Mouse (Mus musculus) CH12F3 (cell line): ENCODE data around the gene Gatd1.
"Not testable (repeated sequence)": the region's sequence is repeated elsewhere in the genome, so short reads cannot be mapped to it uniquely, and the experiment has no call there.

Experiments used
- in situ Hi-C: fragments of 300-500 bp; cut with MboI; formaldehyde crosslinking; loops from 2 replicates; pipeline ENCODE4 v1.14.3; 2020; ENCODE audit warnings: low sequenced_read_pairs

The Gatd1 gene

DNA sequence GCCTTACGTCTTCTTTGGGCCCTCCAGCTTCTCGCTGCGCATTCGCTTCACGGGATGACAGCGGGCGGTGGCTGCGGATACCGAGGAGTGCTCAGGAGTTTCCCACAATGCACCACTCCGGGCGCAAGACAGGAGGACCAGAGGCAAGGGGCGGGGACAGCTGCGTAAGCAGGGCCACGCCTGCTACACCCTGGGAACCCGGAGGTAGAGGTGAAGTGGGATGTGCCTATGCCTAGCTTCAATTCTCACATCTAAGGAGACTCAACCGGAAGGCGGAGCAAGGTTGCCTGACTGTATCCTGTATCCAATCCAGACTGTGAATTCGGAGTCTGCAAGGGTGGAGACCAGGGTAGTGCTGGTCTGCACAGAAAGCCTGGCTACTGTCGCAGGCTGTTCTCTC is 15.4 kb upstream of the Gatd1 start, which contains the start of gene Cend1:
Cend1 (minus strand) TSS at position 182 of the 400 bp plus-strand sequence.
- in situ Hi-C loops, result no loop called here

DNA sequence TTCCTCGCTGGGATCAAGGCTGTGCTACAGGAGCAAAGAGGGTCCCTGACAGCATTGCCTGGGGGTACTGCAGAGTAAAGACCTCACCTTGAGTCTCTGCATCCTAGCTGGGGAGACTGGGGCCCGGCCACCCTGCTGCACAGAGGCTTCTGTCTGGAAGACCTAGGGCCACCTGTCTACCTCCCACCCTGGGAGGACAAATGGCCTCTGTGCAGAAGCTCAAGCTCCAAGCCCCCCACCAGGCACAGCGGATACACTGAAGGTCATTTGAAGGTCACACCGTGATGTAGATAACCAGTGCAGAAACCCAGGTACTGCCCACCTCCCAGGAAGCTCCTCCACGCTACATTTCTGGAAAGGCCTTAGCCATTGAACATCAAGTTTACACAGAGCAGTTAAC is 14.8 kb upstream of the Gatd1 start:
- in situ Hi-C loops, result no loop called here

DNA sequence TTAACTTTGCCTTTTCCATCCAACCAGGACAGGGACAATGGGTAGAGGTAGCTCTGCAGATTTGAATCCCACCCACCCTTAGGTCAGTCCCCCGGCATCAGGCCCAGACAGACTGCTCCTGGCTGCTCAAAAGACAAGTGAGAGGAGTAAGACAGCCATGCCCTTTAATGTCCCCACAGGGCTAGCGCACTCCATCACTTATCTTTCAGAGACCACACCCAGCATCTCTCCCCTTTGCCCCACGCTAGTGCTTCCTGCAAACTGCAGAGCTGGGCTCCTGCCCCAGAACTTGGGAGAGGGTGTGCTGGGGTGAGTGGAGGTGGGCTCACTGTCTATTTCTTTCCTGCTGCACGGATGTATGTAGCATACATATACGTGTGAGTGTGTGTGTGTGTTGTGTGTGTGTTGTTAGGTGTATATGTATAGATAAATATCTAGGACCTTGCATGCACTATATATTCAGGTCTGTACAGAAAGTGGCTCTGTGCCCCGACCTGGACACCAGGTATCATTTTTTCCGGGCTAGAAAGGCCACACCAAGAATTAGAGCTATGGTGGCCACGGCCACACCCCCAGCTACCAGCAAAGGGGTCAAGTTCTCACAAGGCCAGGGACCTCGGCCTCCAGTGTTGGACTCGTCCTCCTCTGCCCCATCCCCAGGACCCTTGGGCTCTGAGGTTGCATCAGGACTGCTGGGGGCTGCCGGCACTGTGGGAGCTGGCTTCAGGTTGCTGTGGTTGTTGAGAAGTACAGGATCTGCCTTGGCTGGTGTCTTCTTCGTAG is 13.2 kb upstream of the Gatd1 start:
- in situ Hi-C loops, result no loop called here

DNA sequence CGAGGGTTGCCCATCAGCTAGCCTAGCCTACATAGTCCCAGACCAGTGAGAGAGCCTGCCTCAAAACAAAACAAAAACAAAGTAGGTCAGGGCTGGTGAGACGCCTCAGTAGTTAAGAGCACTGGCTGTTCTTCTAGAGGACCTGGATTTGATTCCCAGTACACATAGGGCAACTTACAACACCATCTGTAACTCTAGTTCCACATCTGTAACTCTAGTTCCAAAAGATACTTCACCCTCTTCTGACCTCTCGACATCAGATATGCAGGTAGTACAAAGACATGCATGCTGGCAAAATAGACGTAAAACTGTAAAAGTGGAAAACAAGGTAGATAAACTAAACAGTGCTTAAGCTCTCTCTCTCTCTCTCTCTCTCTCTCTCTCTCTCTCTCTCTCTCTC is 9.9 kb upstream of the Gatd1 start:
- in situ Hi-C loops, result no loop called here

DNA sequence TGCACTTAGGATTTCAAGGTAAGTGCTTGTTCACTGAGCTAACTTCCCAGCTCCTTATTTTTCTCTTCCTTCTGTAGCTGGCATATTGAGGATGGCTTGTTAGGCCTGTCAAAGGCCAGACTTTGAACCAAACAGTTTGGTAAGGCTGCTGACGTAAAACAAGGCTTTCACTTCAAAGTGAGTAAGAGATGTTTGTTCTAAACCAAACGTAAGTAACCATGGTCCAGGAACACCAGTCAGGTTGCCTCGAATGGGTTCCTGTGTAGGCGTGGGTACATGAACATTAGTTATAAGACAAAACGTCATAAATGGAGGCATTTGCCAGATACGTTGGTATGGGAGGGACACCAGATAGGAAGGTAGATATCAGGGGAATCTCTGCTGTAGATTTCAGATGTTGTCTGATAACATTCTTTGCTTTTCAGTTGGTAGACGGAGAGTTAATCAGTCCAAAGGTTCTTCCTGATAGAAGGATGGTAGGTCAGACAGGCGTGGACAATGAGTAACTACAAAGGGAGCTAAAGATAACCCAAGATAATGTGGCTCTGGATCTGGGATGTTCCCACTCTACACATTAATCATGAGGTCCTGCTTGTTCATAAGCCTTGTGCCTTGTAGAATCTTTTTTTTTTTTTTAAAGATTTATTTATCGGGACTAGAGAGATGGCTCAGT is 6.2 kb upstream of the Gatd1 start:
- in situ Hi-C loops, result no loop called here

DNA sequence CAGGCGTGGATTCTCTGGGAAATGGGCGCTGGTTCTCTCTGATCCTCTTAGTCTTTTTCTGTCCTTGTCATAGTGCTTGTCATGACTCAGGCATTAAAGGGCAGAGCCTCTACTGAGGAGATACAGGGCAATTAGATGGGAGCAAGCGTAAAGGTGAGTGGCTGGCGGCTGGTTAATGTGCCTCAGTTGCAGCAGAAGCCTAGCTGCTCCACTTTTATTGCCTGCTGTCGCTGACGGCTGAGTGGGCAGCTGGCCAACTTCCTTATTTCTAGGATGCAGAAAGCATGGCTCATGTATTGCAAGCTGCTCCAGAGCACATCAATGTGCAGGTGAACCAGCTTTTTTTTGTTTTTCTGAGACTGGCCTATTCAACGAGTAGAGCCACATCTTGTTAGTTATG is 5.0 kb upstream of the Gatd1 start:
- in situ Hi-C loops, result no loop called here

DNA sequence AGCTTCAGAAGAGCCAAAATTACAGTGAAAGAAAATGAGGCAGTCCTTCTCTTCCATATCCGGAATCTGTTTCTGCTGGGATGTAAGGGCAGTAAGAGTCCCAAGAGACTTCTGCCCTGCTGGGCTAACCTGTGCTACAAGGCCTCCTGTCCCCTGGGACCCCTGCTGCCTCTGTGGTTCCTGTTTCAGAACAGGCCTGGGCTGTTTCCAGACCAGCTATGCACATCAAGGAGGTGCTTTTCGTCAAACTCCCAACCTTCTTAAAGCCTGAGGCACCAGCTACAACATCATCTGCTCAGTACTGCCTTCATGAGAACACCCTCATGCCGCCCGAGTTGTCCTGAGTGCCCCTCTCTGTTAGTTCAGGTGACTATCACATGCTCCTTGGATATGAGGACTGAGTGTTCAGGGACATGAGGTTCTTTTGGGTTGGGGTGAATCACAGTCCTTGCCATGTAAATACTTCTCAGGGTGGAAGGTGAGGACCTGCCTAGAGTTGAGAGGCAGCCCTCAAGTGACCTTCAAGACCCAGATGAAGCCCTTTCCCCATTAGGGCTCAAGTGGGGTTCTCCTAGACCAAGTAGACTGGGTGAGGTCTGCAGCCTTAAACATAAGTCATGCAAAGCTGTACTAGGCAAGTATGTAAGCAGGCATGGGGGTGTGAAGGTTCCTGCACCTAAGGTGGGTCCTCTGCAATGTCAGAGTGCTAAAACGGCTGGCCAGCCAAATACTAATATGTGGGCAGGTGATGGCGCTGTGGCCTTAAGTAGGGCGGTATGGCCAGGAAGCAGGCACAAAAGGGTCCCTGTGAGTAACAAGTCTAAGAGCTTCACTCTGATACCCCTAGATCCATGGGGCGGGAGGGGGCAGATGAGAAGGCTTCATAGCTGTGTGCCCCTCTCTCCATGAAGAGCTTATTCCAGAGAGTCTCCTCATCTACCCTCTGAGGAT is 4.1 kb upstream of the Gatd1 start:
- in situ Hi-C loops, result no loop called here

DNA sequence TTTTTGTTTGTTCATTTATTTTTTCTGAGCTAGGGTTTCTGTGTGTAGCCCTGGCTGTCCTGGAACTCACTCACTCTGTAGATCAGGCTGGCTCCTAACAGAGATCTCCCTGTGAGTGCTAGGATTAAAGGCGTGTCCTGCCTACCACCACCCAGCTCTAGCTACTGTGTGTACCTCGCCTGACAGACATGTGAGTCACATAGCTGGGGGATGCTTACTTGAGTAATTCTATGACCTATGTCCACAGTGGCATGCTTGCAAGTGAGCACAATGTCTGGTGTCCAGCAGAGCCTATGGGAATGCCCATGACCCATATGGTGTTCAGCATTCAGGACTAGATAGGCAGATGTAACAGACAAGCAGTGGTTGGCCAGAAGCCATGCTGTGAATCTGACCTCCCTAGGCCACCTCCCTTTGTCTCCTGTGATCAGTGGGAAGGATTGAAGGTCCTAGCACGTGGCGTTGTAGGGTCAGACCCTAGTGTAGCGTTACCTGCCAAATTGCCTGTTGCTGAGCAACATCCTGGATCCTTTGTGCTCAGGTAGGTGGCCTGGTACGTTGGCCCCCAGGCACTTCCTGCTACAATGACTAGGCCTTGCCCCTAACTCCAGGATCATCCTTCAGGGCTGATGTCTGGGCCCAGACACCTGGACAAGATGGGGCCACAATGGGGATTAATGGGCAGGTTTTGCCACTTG is 2.4 kb upstream of the Gatd1 start:
- in situ Hi-C loops, result no loop called here

DNA sequence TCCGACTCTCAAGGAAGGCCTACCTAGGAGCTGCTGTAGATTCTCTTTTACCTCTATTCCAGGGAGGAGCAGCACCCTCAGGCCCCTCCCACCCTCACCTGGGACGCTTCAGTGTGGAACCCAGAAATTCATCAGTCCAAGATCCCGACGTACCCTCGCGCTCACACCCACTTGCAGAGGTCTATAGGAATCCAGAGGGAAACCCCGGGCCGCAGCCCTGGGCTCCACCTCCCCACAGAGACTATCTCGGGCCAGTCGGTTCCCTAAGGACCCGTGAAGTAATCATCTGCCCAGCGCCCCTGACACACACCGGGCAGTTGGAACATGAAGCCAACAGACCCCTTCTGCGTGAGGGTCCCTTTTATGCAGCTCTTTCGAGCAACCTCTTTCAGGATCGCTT is 605 bp downstream of the Gatd1 start:
- in situ Hi-C loops, result no loop called here

DNA sequence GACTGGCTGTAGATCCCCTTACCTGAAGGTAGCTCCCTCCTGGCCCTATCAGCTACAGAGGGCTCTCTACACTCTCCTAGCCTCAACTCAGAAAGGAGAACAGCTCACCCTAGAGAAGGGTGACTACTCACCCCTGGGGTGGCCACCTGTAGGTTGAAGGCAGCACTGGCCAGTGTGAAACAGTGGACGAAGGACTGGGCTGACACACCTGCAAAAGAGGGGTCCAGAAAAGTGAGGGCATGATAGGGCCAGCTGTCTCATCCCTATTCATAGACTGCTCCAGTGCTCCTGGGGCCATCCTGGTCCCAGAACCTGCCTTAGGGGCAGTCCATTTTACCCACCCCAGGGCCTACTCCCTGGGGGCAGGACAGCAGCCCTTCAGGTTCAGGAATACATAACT is 2.3 kb downstream of the Gatd1 start:
- in situ Hi-C loops, result no loop called here

DNA sequence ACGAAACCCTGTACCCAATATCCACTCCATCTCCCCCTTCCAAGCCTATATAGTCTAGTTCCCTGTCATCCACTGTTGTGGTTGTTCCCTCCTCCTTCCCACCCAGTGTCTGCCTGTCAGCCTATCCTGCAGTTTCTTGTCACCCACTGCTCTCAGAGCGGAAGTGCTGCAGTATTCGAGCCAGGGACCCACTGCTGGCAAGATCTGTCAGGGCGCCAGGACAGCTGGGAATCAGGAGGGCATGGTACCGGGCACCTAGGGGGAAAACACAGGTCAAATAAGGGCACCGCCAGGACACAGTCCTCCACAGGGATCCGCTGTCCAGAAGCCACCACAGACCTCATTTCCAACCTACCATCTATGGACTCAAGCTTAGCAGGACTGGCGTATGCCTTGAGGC is 3.3 kb downstream of the Gatd1 start:
- in situ Hi-C loops, result no loop called here

DNA sequence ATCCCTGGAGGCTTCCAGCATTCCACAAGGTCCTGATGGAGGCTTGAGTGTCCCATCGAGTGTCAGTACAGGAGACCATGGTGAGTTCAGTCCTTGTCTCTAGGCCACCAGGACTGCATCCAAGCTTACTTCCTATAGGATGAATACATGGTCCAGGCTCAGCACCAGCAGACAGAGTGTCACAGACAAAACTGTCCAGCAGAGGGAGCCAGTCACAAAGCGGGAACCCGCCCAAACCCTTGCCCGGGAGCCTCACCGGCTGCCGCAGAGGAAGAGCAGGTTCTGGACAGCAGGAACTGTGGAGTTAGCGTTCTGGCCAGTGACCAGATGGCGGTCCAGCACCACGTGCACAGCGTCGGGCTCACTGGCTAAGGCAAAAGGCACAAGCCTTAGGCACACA is 5.1 kb downstream of the Gatd1 start:
- in situ Hi-C loops, result no loop called here

DNA sequence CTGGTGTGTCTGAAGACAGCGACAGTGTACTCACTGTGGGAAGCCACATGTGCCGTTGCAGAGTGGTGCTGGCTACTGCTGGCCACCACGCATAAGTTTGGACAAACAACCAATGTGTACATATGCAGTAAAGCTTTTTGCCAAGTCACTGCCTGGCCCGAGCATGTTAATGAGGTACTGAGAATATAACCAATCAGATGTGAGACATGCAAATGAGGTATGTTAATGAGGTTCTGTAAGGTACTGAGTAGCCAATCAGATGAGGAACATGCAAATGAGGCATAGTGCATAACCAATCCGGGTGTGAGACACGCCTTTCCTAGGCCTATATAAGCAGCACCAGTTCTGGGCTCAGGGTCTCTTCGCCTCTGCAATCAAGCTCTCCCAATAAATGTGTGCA is 6.3 kb downstream of the Gatd1 start:
- in situ Hi-C loops, result not testable (repeated sequence)

DNA sequence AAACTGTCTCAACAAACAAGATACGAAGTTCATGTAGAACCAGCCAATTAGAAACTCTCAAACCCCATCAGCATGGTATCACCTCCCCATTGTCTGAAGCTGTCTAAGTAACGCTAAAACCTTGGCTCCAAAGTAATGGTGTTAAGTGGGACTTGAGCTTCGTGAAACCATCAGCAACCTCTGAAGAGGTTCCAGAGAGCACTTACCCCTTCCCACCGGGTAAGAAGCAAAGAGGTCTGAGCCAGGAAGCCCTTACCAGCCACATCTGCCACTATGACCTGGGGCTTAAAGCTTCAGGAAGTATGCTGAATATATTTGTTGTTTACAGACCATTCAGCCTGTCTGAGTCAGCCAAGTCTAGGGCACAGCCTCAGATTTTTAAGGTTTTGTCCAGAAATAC is 8.5 kb downstream of the Gatd1 start:
- in situ Hi-C loops, result no loop called here

DNA sequence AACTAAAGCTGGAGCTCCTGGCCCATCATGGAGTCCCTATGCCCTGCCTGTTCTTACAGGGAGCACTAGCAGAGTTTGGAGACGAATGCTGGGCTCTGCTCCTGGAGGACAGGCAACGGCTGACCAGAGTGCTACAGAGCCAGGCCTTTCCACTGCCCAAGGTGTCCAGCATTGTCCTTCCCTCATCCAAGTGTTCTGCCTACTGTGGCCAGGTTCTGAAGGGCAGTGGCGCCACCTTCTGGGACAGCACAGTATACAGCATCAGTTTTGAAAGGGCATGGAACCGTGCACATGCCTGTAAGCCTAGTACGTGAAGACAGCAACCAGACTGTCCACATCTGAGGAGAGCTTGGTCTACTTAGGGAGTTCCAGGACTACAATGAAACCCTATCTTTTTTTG is 10.6 kb downstream of the Gatd1 start:
- in situ Hi-C loops, result no loop called here

DNA sequence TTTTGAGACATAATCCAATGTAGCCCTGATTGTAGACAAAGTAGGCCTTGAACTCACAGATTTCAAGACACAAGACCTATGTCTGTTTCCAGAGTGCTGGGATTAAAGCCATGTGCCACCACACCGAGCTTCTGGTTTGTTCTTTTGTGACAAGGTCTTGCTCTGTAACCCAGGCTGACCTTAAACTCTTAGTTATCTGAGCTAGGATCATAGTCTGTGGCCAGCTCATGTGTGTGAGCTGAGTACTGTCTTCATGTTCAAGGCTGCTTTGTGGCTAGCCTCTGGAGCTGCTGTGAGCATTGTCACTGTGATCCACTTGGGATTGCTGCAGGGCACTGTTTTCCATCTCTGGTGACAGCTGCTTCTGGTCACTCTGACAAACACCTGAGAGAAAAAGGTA is 18.6 kb downstream of the Gatd1 start:
- in situ Hi-C loops, result no loop called here

DNA sequence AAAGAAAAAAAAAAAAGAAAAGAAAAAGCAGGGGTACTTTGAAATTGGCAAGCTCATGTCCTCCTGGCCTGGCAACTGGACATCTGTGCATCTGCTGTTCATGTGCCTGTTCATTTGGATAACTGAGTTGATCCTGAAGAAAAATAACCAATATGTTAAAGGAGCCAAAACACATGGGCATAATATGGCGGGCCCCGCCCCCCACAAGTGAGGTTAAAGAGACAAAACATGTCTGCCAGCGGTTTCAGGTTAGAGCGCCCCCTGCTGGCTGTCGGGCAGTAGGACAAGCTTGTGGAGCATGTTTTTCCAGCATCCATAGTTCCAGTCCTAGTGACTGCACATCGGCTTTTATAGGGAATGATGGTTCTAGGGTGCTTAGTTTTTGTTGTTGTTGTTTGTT is 19.2 kb downstream of the Gatd1 start:
- in situ Hi-C loops, result no loop called here

DNA sequence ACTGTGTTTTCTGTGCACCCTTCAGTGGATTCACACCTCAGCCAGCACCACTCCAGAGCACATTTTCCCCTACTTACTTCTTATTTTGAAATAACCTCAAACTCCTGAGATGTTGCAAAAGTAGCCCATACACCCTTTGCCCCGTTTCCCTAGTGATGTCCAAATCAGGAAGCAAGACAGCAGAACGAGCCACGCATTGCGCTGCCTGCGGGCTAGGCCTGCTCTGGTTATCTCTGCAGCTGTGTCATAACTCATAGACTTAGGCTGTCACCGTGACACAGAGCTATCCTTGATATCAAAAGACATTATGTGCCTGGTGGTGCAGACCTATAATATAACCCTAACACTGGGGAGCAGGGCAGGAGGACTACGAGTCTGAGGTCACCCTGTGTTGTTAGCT is 19.8 kb downstream of the Gatd1 start:
- in situ Hi-C loops, result no loop called here

DNA sequence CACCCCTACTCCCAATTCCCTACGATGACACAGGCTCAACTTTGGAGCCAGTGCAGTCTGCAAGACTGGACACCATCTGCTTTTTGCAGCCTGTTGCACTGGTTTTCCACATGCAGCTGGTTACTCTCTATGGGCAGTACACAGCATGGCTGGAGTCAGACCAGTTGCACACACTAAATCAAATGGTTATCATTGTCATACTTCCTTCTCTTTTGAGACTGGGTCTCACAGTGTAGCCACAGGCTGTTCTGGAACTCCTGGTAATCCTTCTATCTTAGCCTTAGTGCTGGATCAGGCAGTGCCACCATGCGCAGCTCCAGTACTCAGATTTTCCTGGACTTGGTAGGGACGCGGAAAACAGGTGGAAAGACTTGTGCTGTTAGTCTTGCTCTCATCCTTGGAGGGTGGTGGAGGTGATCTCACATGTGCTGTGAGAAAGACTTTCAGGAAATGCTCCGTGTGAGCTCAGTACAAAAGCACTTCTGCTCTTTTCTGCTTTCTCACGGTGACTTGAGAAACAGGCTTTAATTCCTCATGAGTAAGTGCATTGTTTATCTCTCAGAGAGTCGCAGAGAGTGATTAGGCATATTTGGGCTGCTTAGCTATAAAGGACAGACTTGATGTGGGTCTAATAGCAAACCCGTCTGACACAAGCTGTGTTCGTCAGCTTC is 21.2 kb downstream of the Gatd1 start:
- in situ Hi-C loops, result no loop called here
